In genomic region chr9:106821050-106821617, GRCm38 (mm10) we compare ENCODE assay signal across 8 mouse cellular contexts. TPM values are rescaled to one million over a fixed set of nuclear protein-coding genes. Genes with fewer than 3 reads are reported as not detected.
DNase-seq lines count a peak whose midpoint lies in the region; ATAC-seq and TF ChIP-seq lines count a peak whose summit lies in the region.

No protein-coding gene starts in this region.

- no peaks in the 10 kb centered on the region for H3K36me3 ChIP-seq in heart, embryonic 12.5 days
- H3K36me3 ChIP-seq in MEL (ENCODE audit: control insufficient read depth in 1 of 2, insufficient read depth in 2 of 2, low read length in 2 of 2) = peaks cover 0 to 14% of the 10 kb centered on the region in 2 experiments; a peak in 2 of 4 replicates
- peaks cover 7% of the 10 kb centered on the region; the same call in 1 of the 2 replicates for H3K36me3 ChIP-seq in forebrain, embryonic 10.5 days (replicated peaks)
- no peaks in the 10 kb centered on the region for H3K36me3 ChIP-seq in midbrain, postnatal 0 days (ENCODE audit: insufficient read depth, low read length)

- 45% methylated on average over 15 of the region's 15 CpGs for WGBS in heart, embryonic 12.5 days
- 56% methylated on average over 15 of the region's 15 CpGs for WGBS in forebrain, embryonic 10.5 days
- WGBS in midbrain, postnatal 0 days = 48% methylated on average over 15 of the region's 15 CpGs

- no peak; a peak in 1 of 4 replicates for TF ChIP-seq EP300 in MEL (IDR thresholded peaks at IDR 0.05; ENCODE audit: low read depth in 1 of 2, low read length in 2 of 2)

- 0 out of 2 replicates have a peak, but pooled peaks cover 3% of the 10 kb centered on the region for H3K4me1 ChIP-seq in heart, embryonic 12.5 days (replicated peaks)
- peaks cover 0 to 6% of the 10 kb centered on the region in 2 experiments; a peak in 3 of 4 replicates for H3K4me1 ChIP-seq in MEL (ENCODE audit: control insufficient read depth in 1 of 2, insufficient read depth in 2 of 2, low read length in 2 of 2)
- H3K4me1 ChIP-seq in forebrain, embryonic 10.5 days = peaks cover 3% of the 10 kb centered on the region; the same call in 1 of the 2 replicates
- H3K4me1 ChIP-seq in midbrain, postnatal 0 days (ENCODE audit: insufficient read depth, low read length) = no peaks in the 10 kb centered on the region

- peaks cover 20% of the 10 kb centered on the region for H3K79me2 ChIP-seq in MEL (ENCODE audit: control insufficient read depth, insufficient read depth, low read length, poor library complexity)

- ATAC-seq in heart, embryonic 12.5 days (ENCODE audit: insufficient number of reproducible peaks, low FRiP score) = no peak
- ATAC-seq in midbrain, postnatal 0 days (ENCODE audit: low FRiP score) = no peak
- no peak for ATAC-seq in activated CD4-positive, CD25-positive, alpha-beta regulatory T cell, adult 4 months

- no peak overlapping the region for H3K27ac ChIP-seq in heart, embryonic 12.5 days (ENCODE audit: poor library complexity, severe bottlenecking)
- peak overlapping the region; percentile 84 for H3K27ac ChIP-seq in MEL (ENCODE audit: control insufficient read depth, low read depth, low read length)
- peak overlapping the region; percentile 96 for H3K27ac ChIP-seq in forebrain, embryonic 10.5 days
- H3K27ac ChIP-seq in midbrain, postnatal 0 days (ENCODE audit: low read depth, low read length) = peak overlapping the region; percentile 13; the same call in 1 of the 2 replicates

- H3K9ac ChIP-seq in heart, embryonic 12.5 days = peak overlapping the region; percentile 54
- peak overlapping the region; percentile 74 for H3K9ac ChIP-seq in MEL (ENCODE audit: control insufficient read depth, low read depth, low read length, poor library complexity, severe bottlenecking)
- peak overlapping the region; percentile 44 for H3K9ac ChIP-seq in midbrain, postnatal 0 days (replicated peaks; ENCODE audit: low read length, poor library complexity, severe bottlenecking)

- no peak for TF ChIP-seq RAD21 in MEL (IDR thresholded peaks at IDR 0.05; ENCODE audit: low read depth, low read length)

- no peak for TF ChIP-seq POLR2A in MEL (IDR thresholded peaks at IDR 0.05; ENCODE audit: control insufficient read depth in 1 of 2, insufficient read depth in 1 of 2, low read depth in 1 of 2, low read length in 2 of 2, poor library complexity in 1 of 2)

- H3K27me3 ChIP-seq in heart, embryonic 12.5 days (replicated peaks) = no peaks in the 10 kb centered on the region
- no peaks in the 10 kb centered on the region for H3K27me3 ChIP-seq in MEL (ENCODE audit: control insufficient read depth in 1 of 2, insufficient read depth in 2 of 2, low read length in 2 of 2)
- H3K27me3 ChIP-seq in forebrain, embryonic 10.5 days (ENCODE audit: poor library complexity, severe bottlenecking) = no peaks in the 10 kb centered on the region
- no peaks in the 10 kb centered on the region for H3K27me3 ChIP-seq in midbrain, postnatal 0 days (ENCODE audit: insufficient read depth, low read length)

- H3K9me3 ChIP-seq in heart, embryonic 12.5 days (replicated peaks) = no peaks in the 10 kb centered on the region
- H3K9me3 ChIP-seq in MEL (replicated peaks; ENCODE audit: insufficient read depth, low read length) = no peaks in the 10 kb centered on the region
- no peaks in the 10 kb centered on the region for H3K9me3 ChIP-seq in forebrain, embryonic 10.5 days
- no peaks in the 10 kb centered on the region for H3K9me3 ChIP-seq in midbrain, postnatal 0 days (ENCODE audit: low read length)

- DNase-seq in heart, postnatal 14 days = no peak
- DNase-seq in MEL (ENCODE audit: low read depth, low spot score) = peak; percentile 71
- DNase-seq in forebrain, embryonic 10.5 days (ENCODE audit: extremely low spot score, low spot score) = no peak
- DNase-seq in kidney, postnatal 10 days = peak; percentile 7
- no peak for DNase-seq in midbrain, postnatal 0 days (ENCODE audit: low spot score)
- DNase-seq in adrenal gland, adult 18-20 months (ENCODE audit: low spot score in 2 of 2) = no peak

- H3K4me3 ChIP-seq in heart, embryonic 12.5 days = peak overlapping the region; percentile 87
- H3K4me3 ChIP-seq in MEL (ENCODE audit: control insufficient read depth in 1 of 2, insufficient read depth in 1 of 2, low read depth in 2 of 2, low read length in 2 of 2) = peak overlapping the region; percentile 75 to 76
- H3K4me3 ChIP-seq in forebrain, embryonic 10.5 days = peak overlapping the region; percentile 92
- peak overlapping the region; percentile 91 for H3K4me3 ChIP-seq in midbrain, postnatal 0 days (ENCODE audit: low read depth, low read length)

- peak overlapping the region; percentile 54 for H3K4me2 ChIP-seq in heart, embryonic 12.5 days
- H3K4me2 ChIP-seq in midbrain, postnatal 0 days (ENCODE audit: low read depth, low read length, poor library complexity, severe bottlenecking) = peak overlapping the region; percentile 45

- intact Hi-C loops in heart, postnatal 14 days (cut with DNase I) = loop anchor here (5.0 to 10.0 kb wide), 2 partner anchors 216 to 721 kb away; partner anchors contain the start of genes Cyb561d2 and Nprl2

- no peak for TF ChIP-seq CTCF in MEL (IDR thresholded peaks at IDR 0.05 in 2 of 3, conservative IDR thresholded peaks at IDR 0.05 in 1 of 3; ENCODE audit: control insufficient read depth in 1 of 3, insufficient read depth in 1 of 3, low read depth in 2 of 3, low read length in 3 of 3, poor library complexity in 1 of 3, severe bottlenecking in 1 of 3)
- no peak for TF ChIP-seq CTCF in midbrain, postnatal 0 days (IDR thresholded peaks at IDR 0.05)

TF ChIP-seq in MEL, 35 proteins besides CTCF, POLR2A, EP300 and RAD21:
- peak; percentile 67; the same call in 1 of the 2 replicates for TF ChIP-seq TBP (IDR thresholded peaks at IDR 0.05; ENCODE audit: low read depth, low read length)
- 0 out of 2 replicates have a peak, but pooled peaks have one; percentile 8 for TF ChIP-seq ETS1 (IDR thresholded peaks at IDR 0.05; ENCODE audit: low read depth, low read length)
- peak; percentile 27; the same call in 1 of the 2 replicates for TF ChIP-seq NELFE (IDR thresholded peaks at IDR 0.05; ENCODE audit: low read depth, low read length)
- no peak; the same call in 1 of the 2 replicates for TF ChIP-seq RCOR1 (IDR thresholded peaks at IDR 0.05; ENCODE audit: low read depth, low read length)
- TF ChIP-seq CHD1 (IDR thresholded peaks at IDR 0.05; ENCODE audit: low read depth, low read length) = 0 out of 2 replicates have a peak, but pooled peaks have one; percentile 16
- no peak for TF ChIP-seq BHLHE40 (IDR thresholded peaks at IDR 0.05; ENCODE audit: borderline replicate concordance, low read depth, low read length)
- peak; percentile 61 for TF ChIP-seq GATA1 (IDR thresholded peaks at IDR 0.05; ENCODE audit: low read depth, low read length)

RNA-seq across cellular contexts. Expression of gene Dcaf1, which starts 0.5 kb away (rescaled TPM):
- polyA plus RNA-seq in heart, embryonic 12.5 days (2016; fragmentation: Nextera tagmentation; extraction: Ambion mirVana) = 20.7 and 22.6 TPM in 2 replicates
- total RNA-seq in heart, postnatal 14 days (2021) = 10 to 100 TPM; 21.9 to 23.0 TPM
- total RNA-seq in MEL (2012; rRNA removed) = 56.3 and 57.3 TPM in 2 replicates
- polyA plus RNA-seq in MEL (2012; ENCODE audit: insufficient read depth in 1 of 2, insufficient read length in 2 of 2, low read depth in 1 of 2, low replicate concordance in 2 of 2, missing spikeins in 1 of 2) = 100 to 1,000 TPM in 1 of 2 experiments, 10 to 100 TPM in 1; 58.7 to 131 TPM
- 33.4 and 37.1 TPM in 2 replicates for polyA plus RNA-seq in forebrain, embryonic 10.5 days (2016; fragmentation: Nextera tagmentation; extraction: Ambion mirVana)
- 23.4 and 27.2 TPM in 2 replicates for total RNA-seq in midbrain, postnatal 0 days (2014; rRNA removed)
- 7.4 and 7.6 TPM in 2 replicates for polyA plus RNA-seq in midbrain, postnatal 0 days (2015; fragmentation: Nextera tagmentation; extraction: Ambion mirVana)
- total RNA-seq in adrenal gland, adult 18-20 months (2021) = 10 to 100 TPM; 39.1 to 42.8 TPM
- 10 to 100 TPM; 19.8 to 20.4 TPM for polyA plus RNA-seq in activated CD4-positive, CD25-positive, alpha-beta regulatory T cell, adult 4 months (2017; shearing (Covaris generic))

RNA-seq across cellular contexts. Expression of gene Rad54l2, which starts 32.1 kb away (rescaled TPM):
- polyA plus RNA-seq in heart, embryonic 12.5 days (2016; fragmentation: Nextera tagmentation; extraction: Ambion mirVana) = 3.9 and 5.3 TPM in 2 replicates
- total RNA-seq in heart, postnatal 14 days (2021) = 10 to 100 TPM; 11.7 to 11.8 TPM
- total RNA-seq in MEL (2012; rRNA removed) = 11.9 and 13.3 TPM in 2 replicates
- polyA plus RNA-seq in MEL (2012; ENCODE audit: insufficient read depth in 1 of 2, insufficient read length in 2 of 2, low read depth in 1 of 2, low replicate concordance in 2 of 2, missing spikeins in 1 of 2) = 10 to 100 TPM; 15.5 to 27.2 TPM
- 9.2 and 9.8 TPM in 2 replicates for polyA plus RNA-seq in forebrain, embryonic 10.5 days (2016; fragmentation: Nextera tagmentation; extraction: Ambion mirVana)
- 24.9 and 25.5 TPM in 2 replicates for total RNA-seq in midbrain, postnatal 0 days (2014; rRNA removed)
- polyA plus RNA-seq in midbrain, postnatal 0 days (2015; fragmentation: Nextera tagmentation; extraction: Ambion mirVana) = 3.0 and 4.6 TPM in 2 replicates
- total RNA-seq in adrenal gland, adult 18-20 months (2021) = 10 to 100 TPM; 15.1 to 24.2 TPM
- polyA plus RNA-seq in activated CD4-positive, CD25-positive, alpha-beta regulatory T cell, adult 4 months (2017; shearing (Covaris generic)) = 1 to 10 TPM; 3.4 to 3.7 TPM

Comparison
In these comparisons a context has a peak if more than half of its experiments do, and no peak if none do; other contexts are left out.
1. DNase-seq: peak in MEL (single experiment) and kidney, postnatal 10 days (single experiment); none in heart, postnatal 14 days (0 of 2), forebrain, embryonic 10.5 days (single experiment), midbrain, postnatal 0 days (single experiment) and adrenal gland, adult 18-20 months (0 of 2).
2. Peak in every context shown above with its lines, with median percentiles within 50 percentile points of each other: H3K4me3 ChIP-seq and H3K9ac ChIP-seq.